Mouse (Mus musculus): ENCODE data around the gene Vmn1r13. TPM values are rescaled to one million over a fixed set of nuclear protein-coding genes. Genes with fewer than 3 reads are reported as not detected.
"Not testable (repeated sequence)": the region's sequence is repeated elsewhere in the genome, so short reads cannot be mapped to it uniquely, and the experiment has no call there.

Gene Vmn1r13
- not detected in 2 replicates for polyA plus RNA-seq (2016; fragmentation: Nextera tagmentation; extraction: Ambion mirVana)

GRCm38 (mm10) chr6:57202990-57203389 is at the start of gene Vmn1r13:
Gene Vmn1r13, plus strand, starts transcription at chr6:57203290.
- not testable (repeated sequence) for H3K4me1 ChIP-seq; H3K27me3 ChIP-seq; H3K9ac ChIP-seq; ATAC-seq (ENCODE audit: low FRiP score); H3K36me3 ChIP-seq (replicated peaks); H3K4me3 ChIP-seq (replicated peaks); H3K27ac ChIP-seq; H3K9me3 ChIP-seq; H3K4me2 ChIP-seq
- 84% methylated on average over 1 of the region's 1 CpGs for WGBS

DNA sequence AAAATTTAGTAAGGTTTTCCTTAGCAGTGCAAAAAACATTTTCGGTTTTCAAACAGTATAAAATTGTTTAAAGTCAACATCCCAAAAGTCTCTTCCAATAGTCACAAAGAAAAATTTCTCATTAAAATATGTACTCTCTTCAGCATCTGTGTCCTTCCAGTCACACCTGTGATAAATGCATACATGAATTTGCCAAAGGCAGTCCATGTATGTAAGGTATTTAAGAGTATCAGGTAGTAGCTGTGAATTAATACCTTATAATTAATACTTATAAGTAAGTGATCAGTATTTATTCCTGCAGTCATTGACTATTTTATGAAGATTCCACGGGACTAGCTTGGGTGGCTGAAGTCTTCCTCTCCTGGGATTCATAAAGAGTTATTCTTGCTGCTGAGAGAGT is 46.5 kb upstream of the Vmn1r13 start, which contains the start of gene Vmn1r12:
TSS of gene Vmn1r12 (plus strand) at position 301 of the 400 bp plus-strand sequence.
- Histone ChIP-seq H3K4me2 (no peak within 1 kb of the TSS), H3K36me3 (replicated peaks) (no peaks in the 10 kb centered on the region), H3K9me3 (no peaks in the 10 kb centered on the region), H3K27me3 (no peaks in the 10 kb centered on the region), H3K9ac (no peak within 1 kb of the TSS), H3K4me1 (no peaks in the 10 kb centered on the region), H3K27ac (no peak within 1 kb of the TSS), H3K4me3 (replicated peaks) (no peak within 1 kb of the TSS)
- ATAC-seq (ENCODE audit: low FRiP score), result no peak
- 85% methylated on average over 2 of the region's 2 CpGs for WGBS

GRCm38 (mm10) chr6:57190016-57190415 is 13.1 kb upstream of the Vmn1r13 start:
- H3K4me3 ChIP-seq (replicated peaks); H3K27me3 ChIP-seq; H3K9me3 ChIP-seq; H3K9ac ChIP-seq; H3K4me2 ChIP-seq; ATAC-seq (ENCODE audit: low FRiP score); H3K27ac ChIP-seq; H3K36me3 ChIP-seq (replicated peaks); H3K4me1 ChIP-seq: not testable (repeated sequence)
- 41% methylated on average over 3 of the region's 3 CpGs for WGBS

DNA sequence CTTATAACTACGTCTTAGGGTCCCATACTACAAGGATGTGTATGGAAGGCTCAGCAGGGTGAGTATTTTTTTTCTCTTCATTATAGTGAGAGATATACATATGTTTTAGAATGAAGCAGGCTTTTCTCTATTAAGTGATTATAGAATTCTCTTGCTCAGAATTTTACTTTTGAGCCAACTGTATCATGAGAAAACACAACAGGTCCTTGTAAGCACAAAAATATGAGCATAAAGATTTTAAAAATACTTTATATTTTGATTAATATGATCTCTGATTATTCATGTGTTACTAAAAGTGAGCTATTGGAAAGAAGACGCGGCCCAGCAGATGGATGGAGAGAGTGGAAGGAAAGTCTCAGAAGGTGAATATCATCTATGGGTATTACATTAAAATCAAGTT is 28.3 kb downstream of the Vmn1r13 start, which contains the start of gene Vmn1r14:
TSS of gene Vmn1r14 (plus strand) at position 301 of the 400 bp plus-strand sequence.
- Histone ChIP-seq H3K9ac (no peak within 1 kb of the TSS), H3K9me3 (no peaks in the 10 kb centered on the region), H3K4me1 (no peaks in the 10 kb centered on the region), H3K27me3 (no peaks in the 10 kb centered on the region), H3K36me3 (replicated peaks) (no peaks in the 10 kb centered on the region), H3K4me2 (no peak within 1 kb of the TSS), H3K27ac (no peak within 1 kb of the TSS), H3K4me3 (replicated peaks) (no peak within 1 kb of the TSS)
- ATAC-seq (ENCODE audit: low FRiP score), result no peak
- 88% methylated on average over 3 of the region's 3 CpGs for WGBS

GRCm38 (mm10) chr6:57257652-57258051 is 54.6 kb downstream of the Vmn1r13 start, which contains the start of gene Vmn1r15:
Gene Vmn1r15, plus strand, starts transcription at chr6:57257952.
- no peak within 1 kb of the TSS for H3K27ac ChIP-seq
- ATAC-seq (ENCODE audit: low FRiP score), result no peak
- WGBS, result 85% methylated on average over 1 of the region's 1 CpGs
- no peaks in the 10 kb centered on the region for H3K4me1 ChIP-seq
- no peaks in the 10 kb centered on the region for H3K27me3 ChIP-seq
- no peaks in the 10 kb centered on the region for H3K36me3 ChIP-seq (replicated peaks)
- H3K4me2 ChIP-seq, result no peak within 1 kb of the TSS
- no peaks in the 10 kb centered on the region for H3K9me3 ChIP-seq
- H3K4me3 ChIP-seq (replicated peaks), result no peak within 1 kb of the TSS
- no peak within 1 kb of the TSS for H3K9ac ChIP-seq

GRCm38 (mm10) chr6:57260990-57261389 is 57.9 kb downstream of the Vmn1r13 start:
- Histone ChIP-seq H3K9me3 (no peaks in the 10 kb centered on the region), H3K4me2 (no peak overlapping the region), H3K36me3 (replicated peaks) (no peaks in the 10 kb centered on the region), H3K27me3 (no peaks in the 10 kb centered on the region), H3K4me1 (no peaks in the 10 kb centered on the region), H3K27ac (no peak overlapping the region), H3K4me3 (replicated peaks) (no peak overlapping the region), H3K9ac (no peak overlapping the region)
- WGBS, result 81% methylated on average over 2 of the region's 2 CpGs
- ATAC-seq (ENCODE audit: low FRiP score), result no peak

Other genes starting within 250 kb of the Vmn1r13 start
- gene Vmn1r5, start 233.0 kb upstream of the Vmn1r13 start, polyA plus RNA-seq (2016; fragmentation: Nextera tagmentation; extraction: Ambion mirVana), result not detected in 2 replicates
- gene Vmn1r6, start 206.0 kb upstream of the Vmn1r13 start, polyA plus RNA-seq (2016; fragmentation: Nextera tagmentation; extraction: Ambion mirVana), result not detected in 2 replicates
- gene Vmn1r7, start 178.0 kb upstream of the Vmn1r13 start, polyA plus RNA-seq (2016; fragmentation: Nextera tagmentation; extraction: Ambion mirVana), result not detected in 2 replicates
- not detected in 2 replicates for gene Vmn1r8, start 171.0 kb upstream of the Vmn1r13 start, polyA plus RNA-seq (2016; fragmentation: Nextera tagmentation; extraction: Ambion mirVana)
- gene Vmn1r9, start 136.5 kb upstream of the Vmn1r13 start, polyA plus RNA-seq (2016; fragmentation: Nextera tagmentation; extraction: Ambion mirVana), result not detected in 2 replicates
- gene Vmn1r10, start 93.8 kb upstream of the Vmn1r13 start, polyA plus RNA-seq (2016; fragmentation: Nextera tagmentation; extraction: Ambion mirVana), result not detected in 2 replicates
- not detected in 2 replicates for gene Vmn1r11, start 69.8 kb upstream of the Vmn1r13 start, polyA plus RNA-seq (2016; fragmentation: Nextera tagmentation; extraction: Ambion mirVana)
- not detected in 2 replicates for gene Vmn1r12, start 46.4 kb upstream of the Vmn1r13 start, polyA plus RNA-seq (2016; fragmentation: Nextera tagmentation; extraction: Ambion mirVana)
- gene Vmn1r14, start 28.4 kb downstream of the Vmn1r13 start, polyA plus RNA-seq (2016; fragmentation: Nextera tagmentation; extraction: Ambion mirVana), result not detected in 2 replicates
- gene Vmn1r15, start 54.7 kb downstream of the Vmn1r13 start, polyA plus RNA-seq (2016; fragmentation: Nextera tagmentation; extraction: Ambion mirVana), result not detected in 2 replicates
- not detected in 2 replicates for gene Vmn1r16, start 126.2 kb downstream of the Vmn1r13 start, polyA plus RNA-seq (2016; fragmentation: Nextera tagmentation; extraction: Ambion mirVana)
- not detected in 2 replicates for gene Vmn1r17, start 160.4 kb downstream of the Vmn1r13 start, polyA plus RNA-seq (2016; fragmentation: Nextera tagmentation; extraction: Ambion mirVana)
- not detected in 2 replicates for gene Vmn1r18, start 192.5 kb downstream of the Vmn1r13 start, polyA plus RNA-seq (2016; fragmentation: Nextera tagmentation; extraction: Ambion mirVana)
- gene Vmn1r19, start 200.5 kb downstream of the Vmn1r13 start, polyA plus RNA-seq (2016; fragmentation: Nextera tagmentation; extraction: Ambion mirVana), result not detected in 2 replicates
- not detected in 2 replicates for gene Vmn1r20, start 225.6 kb downstream of the Vmn1r13 start, polyA plus RNA-seq (2016; fragmentation: Nextera tagmentation; extraction: Ambion mirVana)

All from forebrain, embryonic 12.5 days (tissue).